Mouse (Mus musculus): ENCODE results near the gene Ahdc1.

The Ahdc1 gene

DNA sequence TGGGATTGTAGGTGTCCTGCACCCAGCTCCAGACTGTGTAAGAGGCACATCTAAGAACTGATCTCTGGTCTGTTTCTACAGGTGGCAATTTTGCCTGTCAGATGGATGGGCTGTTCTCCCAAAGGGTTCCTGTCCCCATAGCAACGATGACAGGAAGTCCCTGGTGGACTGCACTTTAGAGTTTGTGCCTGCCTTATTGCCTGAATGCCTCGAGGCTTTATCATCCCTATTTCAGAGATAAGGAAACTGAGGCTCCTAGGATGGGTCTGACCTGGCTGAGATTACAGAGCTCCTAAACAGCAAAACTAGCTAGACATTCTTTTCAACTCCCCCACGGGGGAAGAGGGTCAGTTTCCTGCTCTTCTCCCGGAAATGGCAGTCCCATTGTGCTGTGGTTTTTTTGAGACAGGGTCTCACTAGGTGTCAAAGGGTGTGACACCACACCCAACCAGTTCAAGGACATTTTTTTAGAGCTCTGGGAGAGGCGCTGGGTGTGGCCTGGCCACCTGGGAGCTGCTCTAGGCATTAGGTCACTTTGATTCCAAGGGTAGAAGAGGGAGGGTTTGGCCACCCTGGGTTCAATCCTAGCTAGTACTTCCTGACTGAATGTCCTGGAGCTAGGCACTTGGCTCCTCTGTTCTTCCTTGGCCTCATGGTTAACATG, 111.0 kb downstream of the Ahdc1 start:
- DNase-seq (ENCODE audit: low spot score in 2 of 2), result no peak

DNA sequence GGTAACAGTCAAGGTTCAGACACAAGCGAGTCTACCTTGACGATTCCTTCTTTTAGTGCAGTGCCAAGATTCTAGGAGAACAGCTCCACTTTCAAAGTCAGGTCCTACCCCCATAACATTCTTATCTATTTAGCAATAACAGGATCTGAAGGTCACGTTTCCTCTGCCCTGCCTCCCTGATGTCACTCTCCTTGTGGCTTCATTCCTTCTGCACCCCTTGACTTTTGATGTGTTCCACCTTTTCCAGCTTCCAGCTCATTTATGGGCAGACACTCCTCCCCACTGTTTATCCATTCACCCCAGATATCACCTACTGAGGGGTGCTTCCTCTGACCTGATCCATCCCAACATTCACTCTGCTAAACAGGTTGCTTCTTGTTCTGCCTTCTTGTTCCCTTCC, 116.0 kb downstream of the Ahdc1 start:
- no peak for DNase-seq (ENCODE audit: low spot score in 2 of 2)
